Mouse (Mus musculus): ENCODE measurements around the gene Fbxo42.
"Not testable (repeated sequence)": the region's sequence is repeated elsewhere in the genome, so short reads cannot be mapped to it uniquely, and the experiment has no call there.

Gene Fbxo42

DNA sequence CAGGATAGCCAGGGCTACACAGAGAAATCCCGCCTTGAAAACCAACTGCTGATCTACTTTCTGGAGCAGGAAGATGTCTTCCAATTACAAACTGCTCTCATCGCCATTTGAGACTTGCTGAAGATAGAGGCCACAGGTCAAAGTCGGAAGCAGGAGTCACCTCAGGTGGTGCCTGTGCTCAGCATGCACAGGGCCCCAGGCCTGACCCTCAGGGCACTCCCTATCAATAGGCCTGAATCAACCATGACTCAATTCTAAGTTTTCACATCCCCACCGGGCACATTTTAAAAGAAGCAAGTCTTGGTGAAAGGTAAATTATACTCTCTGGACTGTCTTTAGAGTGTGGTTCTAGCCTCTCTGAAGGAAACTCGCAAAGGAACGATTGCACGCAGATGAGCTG is 11.6 kb upstream of the Fbxo42 start:
- DNase-seq (ENCODE audit: low spot score) = no peak

DNA sequence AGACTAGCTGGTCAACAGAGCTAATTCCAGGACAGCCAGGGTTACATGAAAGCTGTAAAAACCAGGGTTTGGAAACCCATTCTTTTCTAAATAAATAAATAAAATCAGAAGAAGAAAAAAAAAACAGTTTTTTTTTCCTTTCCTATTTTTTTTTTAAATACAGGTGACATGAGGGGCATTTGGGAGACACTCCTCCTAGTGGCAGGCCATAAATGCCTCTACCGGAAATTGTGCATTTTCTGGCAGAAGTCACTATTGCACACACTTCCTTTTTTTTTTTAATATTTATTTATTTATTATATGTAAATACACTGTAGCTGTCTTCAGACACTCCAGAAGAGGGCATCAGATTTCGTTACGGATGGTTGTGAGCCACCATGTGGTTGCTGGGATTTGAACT is 10.0 kb upstream of the Fbxo42 start:
- not testable (repeated sequence) for DNase-seq (ENCODE audit: low spot score)

DNA sequence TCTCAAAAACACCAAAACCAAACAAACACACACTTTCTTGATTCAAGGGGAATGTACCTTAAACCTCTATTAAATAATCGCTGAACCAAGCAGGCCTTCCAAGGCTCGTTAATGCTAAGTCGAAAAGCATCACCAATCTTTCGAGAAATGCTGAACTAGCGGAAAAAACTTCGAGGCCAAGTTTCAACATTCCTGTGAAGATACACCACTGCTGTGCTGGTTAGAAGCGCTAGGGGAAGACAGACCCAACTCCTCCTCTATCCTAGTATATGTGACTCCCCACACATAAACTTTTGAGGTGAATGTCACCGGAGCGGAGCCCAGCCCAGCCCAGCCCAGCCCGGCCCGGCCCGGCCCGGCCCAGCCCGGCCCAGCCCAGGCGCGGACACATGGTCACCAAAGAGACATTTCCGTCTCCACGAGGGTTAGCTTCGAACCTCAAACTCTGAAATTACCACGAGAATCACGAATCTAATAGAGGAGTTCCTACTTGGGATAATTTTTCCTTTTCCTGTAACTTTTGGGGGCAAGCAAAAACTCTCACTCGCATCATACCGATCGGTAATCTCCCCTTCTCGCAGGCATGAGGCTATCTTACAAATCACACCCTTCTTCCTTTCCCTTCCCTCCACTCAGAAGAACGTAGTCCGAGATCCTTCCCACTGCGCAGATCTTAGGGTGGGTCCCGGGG is 9.1 kb upstream of the Fbxo42 start:
- DNase-seq (ENCODE audit: low spot score) = no peak

DNA sequence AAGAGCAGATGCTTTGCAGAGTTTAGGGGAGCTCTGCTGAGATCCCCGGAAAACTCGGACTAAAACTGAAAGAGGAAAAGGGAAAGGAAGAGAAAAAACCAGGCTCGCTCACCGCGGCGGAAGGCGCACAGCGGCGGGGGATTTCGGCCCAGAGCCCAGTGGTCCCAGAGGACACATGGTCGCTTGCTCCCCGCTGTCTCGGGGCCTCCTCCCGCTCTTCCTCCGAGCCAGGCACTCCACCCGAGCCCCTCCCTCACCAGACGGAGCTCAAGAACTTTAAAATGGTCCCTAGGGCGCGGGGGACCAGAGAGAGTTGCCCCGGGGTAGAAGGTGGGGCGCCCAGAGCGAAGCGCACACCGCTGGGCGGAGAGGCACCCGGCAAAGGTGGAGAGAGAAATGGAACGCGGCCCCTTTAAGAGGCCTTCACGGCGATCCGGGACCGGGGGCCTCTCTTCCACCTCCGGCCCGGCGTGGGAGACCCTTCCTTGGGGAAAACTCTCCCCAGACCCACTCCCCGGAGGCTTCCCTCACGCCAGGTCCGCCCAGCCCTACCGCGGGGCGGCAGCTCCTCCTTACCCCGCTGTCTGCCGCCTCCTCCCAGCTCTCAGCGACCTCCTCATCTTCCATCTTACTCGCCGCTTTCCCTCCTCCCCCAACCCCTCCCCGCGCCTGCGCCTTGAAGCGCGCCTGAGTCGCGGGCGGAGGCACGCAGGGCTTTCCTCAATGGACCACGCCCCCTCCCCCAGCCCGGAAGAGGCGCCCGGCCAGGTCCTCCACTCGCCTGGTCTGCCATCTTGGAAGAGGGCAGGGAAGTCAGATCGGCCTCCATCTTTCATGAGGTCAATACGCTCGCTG is 8.4 kb upstream of the Fbxo42 start, which contains the start of gene Szrd1:
Gene Szrd1 (minus strand): TSS at position 660 of the 855 bp plus-strand sequence.
- peak; percentile 98 for DNase-seq (ENCODE audit: low spot score)

DNA sequence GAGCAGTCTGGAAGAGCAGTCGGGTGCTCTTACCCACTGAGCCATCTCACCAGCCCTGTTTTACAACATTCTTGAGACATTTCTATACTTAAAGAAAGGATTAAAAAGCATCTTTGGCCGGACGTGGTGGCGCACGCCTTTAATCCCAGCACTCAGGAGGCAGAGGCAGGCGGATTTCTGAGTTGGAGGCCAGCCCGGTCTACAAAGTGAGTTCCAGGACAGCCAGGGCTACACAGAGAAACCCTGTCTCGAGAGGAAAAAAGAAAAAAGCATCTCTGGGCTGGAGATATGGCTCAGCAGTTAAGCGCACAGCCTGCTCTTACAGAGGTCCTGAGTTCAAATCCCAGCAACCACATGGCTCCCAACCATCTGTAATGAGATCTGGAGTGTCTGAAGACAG is 7.4 kb upstream of the Fbxo42 start:
- not testable (repeated sequence) for DNase-seq (ENCODE audit: low spot score)

DNA sequence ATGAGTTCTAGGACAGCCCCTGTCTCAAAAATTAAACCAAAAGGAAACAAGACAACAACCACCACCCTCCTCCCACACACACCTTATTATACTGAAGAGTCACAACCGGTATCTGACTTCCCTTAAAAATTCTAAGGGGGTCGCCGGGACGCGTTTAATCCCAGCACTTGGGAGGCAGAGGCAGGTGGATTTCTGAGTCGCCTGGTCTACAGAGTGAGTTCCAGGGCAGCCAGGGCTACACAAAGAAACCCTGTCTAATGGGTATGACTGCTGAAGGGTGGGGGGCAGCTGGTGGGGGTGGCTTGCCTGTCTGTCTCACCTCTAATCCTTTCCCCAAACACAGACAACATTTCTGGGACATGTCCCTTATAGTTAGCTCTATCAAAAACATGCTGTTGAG is 6.7 kb upstream of the Fbxo42 start:
- no peak for DNase-seq (ENCODE audit: low spot score)

DNA sequence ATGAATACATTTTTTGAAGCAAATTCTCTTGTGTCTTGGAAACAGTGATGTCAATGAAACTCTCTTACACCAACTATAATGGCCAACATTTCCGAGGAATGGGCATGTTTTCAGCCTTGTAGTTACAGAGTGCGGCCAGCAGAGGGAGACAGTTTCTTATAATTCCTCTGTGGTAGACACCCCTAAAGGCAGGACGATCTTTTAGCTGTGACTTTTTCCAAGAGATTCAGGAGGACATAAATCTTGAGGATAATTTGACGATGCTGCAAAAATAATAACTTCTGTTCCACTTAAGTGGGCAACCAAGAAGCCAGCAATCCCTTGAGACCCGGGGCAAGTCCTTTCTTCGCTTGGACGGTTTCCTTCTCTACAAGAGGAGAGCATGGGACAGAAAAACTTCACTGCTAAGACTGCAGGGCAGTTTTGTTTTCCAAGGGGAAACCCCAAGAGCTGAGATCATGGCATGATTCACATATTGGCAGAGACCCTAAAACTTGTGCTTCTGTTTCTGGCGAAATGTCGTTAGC is 5.4 kb upstream of the Fbxo42 start:
- DNase-seq (ENCODE audit: low spot score) = peak; percentile 86

DNA sequence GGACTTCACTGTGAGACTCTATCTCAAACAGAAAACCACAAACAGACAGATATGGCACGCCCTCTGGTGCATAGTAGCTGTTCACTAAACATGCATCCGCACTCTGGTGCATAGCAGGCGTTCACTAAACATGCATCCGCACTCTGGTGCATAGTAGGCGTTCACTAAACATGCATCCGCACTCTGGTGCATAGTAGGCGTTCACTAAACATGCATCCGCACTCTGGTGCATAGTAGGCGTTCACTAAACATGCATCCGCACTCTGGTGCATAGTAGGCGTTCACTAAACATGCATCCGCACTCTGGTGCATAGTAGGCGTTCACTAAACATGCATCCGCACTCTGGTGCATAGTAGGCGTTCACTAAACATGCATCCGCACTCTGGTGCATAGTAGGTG is 2.6 kb upstream of the Fbxo42 start:
- not testable (repeated sequence) for DNase-seq (ENCODE audit: low spot score)

DNA sequence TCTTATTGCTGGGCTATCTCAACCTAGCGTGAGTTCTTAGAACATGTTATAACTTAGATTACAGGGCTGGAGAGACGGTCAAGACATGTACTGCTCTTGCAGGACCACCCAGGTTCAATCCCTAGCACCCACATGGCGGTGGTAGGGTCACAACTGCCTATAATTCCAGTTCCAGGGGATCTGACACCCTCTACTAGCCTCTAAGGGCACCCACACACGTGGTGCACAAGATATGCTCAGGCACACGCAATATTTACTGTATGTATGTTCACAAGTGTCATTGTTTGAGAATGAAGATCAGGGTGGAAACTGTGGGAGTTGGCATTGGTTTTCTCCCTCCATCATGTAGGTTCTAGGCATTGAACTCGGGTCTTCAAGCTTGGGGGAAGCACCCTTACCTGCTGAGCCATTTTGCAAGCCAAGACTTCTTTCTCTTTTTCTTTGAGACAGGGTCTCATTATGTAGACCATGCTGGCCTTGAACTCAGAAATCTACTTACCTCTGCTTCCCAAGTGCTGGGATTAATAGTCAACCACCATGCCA is 1.2 kb upstream of the Fbxo42 start:
- DNase-seq (ENCODE audit: low spot score) = no peak

DNA sequence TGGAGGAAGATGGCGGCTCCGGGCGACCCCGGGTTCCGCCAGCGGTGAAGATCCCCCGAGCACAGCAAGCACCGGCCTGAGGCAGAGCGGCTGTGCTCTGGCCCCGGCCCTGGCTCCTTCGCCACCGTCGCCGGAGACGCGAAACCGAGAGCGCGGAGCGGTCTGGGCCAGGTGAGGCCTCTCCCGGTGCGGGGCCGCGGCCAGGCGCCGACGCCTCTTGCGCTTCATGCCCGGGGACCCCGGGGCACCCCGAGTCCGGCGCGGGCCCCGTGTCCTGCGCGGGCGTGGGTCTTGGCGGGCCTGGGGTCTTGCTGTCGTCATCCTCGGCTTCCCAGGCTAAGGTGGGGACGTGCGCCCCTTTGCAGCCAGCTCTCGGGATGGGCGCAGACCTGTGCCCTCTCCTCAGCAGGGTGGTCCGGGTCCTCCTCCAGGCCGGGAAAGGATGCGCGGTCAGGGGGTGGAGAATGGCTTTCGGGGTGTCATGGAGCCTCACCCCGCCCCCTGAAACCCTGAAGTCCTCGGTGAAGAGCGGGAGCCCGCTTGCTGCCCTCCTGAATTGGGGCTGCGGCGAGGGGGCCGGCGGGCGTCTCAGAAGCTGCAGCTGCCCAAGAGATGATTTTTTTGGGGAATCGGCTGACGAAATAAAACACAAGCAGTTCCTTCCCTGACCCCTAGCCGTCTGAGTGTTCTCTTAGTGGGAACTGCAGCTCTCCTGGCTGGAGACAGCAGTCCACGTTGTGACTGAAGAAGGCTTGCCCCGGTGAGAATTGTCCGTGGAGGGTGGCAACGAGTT is 492 bp downstream of the Fbxo42 start:
- peak; percentile 47 for DNase-seq (ENCODE audit: low spot score)

DNA sequence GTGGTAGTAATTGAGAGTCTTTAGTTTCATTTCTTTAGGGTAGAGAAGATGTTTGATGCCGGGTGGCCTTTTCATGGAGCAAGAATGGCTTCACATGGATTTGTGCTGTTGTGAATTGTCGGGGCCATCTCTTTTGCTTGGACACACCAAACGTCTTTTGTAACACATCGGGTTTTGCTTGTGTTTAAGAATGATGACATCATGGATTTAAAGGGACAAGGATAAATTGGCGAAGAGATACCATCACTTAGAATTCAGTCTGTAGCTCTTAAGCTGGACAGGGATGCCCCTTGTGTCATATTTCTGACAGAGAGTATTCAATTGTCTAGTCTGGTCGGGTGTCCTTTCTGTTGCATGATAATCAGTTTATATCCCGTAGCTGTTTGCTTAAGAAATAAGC is 1.4 kb downstream of the Fbxo42 start:
- no peak for DNase-seq (ENCODE audit: low spot score)

DNA sequence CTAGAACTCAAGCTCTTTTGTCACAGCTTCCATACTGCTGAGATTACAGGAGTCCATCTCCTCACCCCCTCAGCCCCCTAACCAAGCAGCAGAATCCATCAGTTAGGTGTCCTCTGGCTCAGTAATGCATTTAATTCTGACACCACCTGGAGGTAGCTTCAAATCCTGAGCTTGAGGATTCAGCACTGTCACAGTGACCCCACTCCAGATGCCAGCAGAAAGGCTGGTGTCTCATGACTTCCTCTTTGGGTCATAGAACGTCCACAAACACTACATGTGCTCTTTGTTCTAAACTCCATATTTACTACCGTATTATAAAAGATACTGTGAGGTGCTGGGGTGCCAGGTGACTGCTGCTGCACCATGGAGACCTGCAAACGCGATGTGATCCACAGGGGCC is 9.8 kb downstream of the Fbxo42 start:
- DNase-seq (ENCODE audit: low spot score) = no peak

DNA sequence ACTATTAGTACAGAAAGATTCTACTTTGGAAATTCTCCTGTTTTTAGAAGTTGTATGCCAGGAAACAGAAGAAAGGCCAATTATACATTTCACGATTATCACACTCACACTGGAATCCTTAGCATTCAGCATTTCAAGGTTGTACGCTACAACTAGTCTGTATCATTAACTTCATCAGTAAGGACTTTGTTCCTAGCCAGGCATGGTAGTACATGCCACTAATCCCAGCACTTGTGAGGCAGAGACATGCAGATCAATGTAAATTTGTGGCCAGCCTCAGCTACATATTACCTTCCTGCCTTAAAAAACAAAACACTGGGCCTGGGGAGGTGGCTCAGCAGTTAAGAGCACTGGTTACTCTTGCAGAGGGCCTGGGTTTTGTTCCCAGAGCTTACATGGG is 10.9 kb downstream of the Fbxo42 start:
- no peak for DNase-seq (ENCODE audit: low spot score)

DNA sequence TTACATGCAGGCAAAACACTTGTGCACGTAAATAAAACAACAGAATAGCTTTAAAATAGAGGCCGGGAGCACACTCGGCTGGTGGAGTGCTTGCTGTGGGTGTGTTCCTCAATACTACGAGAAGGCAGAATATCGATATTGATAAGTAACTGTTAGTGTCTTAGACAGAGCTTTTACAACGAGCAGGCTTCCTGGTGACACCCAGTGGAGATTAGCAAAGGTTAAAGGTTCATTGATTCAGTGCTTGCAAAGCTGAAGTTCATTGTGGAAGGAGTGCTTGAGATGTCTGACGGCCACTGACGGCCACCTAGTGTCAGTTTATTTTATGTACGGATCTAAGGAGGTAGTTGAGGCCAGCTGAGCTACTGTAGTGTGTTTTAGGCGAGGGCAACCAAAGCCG is 11.4 kb downstream of the Fbxo42 start:
- DNase-seq (ENCODE audit: low spot score) = peak; percentile 43

DNA sequence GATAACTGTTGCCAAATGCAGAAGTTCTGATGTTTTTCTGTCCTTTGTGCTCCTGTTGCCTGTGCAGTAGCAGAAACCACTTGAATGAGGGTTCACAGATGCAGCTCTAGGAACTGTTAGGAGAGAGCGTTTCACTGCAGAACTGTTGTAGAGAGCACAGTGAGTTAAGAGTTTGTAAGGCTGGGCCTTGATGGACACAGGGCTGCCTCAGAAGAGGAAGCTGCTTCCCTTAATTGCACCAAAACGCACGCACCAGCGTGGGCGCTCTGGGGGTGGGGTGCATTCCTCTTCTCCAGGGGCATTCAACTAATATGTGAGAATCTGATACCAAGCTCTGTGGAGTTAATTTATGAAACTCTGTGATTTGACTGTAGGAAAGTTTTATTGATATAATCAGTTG is 12.0 kb downstream of the Fbxo42 start:
- no peak for DNase-seq (ENCODE audit: low spot score)

DNA sequence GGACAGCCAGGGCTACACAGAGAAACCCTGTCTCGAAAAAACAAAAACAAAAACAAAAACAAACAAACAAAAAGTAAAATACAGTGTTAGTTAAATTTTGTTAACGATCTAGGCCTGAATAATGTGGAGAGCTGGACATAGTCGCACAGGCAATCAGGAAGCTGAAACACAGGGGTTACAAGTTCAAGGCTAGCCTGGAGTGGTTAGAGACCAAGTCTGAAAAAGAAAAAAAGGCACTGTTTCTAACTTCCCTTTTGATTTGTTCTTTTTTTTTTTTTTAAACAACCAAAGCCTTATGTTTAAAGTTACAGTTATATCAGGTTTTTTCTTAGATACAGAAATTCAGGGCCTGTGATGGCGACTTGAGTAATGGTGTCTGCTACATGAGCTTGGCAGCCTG is 12.5 kb downstream of the Fbxo42 start:
- no peak for DNase-seq (ENCODE audit: low spot score)

DNA sequence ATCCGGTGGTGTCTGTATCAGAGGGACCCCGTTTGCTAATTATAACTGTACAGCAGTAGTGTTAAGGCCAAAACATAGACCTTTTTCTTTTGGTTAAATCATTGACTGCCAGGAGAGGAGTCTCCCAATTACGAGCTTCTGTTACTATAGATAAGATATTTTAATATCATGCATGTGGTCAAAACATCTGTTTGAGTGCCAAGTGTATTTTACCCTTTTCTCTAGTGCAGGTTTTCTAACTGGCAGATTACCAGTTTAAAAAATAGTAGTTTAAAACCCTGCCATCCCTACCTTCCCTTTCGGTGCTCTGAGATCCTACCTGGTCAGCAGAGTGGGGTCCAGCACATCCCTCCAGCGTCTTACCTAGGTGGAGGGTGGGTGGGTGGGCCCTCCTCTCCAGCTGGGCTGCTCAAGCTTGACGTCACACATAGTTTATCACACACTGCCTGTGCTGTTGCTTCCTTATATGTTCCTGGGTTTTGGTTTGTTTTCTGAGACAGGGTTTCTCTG is 14.0 kb downstream of the Fbxo42 start:
- DNase-seq (ENCODE audit: low spot score) = no peak

DNA sequence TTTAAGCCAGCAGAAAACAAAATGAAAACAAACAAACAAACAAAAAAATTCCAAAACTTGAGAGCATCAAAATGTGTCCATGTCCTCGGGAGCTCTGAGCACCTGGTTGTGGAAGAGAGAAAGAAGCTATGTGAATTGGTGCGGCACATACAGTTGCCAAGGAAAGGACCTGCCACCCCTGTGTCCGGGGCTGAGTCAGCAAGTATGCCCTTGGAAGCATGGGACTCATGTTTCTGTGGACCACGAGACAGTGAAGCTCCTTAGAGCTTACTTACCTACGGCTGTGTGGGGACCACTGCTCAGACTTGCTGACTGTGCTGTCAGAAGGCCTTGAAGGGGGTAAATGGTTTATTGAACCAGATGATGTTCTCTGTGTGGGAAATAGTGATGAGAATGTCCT is 16.0 kb downstream of the Fbxo42 start:
- DNase-seq (ENCODE audit: low spot score) = no peak

DNA sequence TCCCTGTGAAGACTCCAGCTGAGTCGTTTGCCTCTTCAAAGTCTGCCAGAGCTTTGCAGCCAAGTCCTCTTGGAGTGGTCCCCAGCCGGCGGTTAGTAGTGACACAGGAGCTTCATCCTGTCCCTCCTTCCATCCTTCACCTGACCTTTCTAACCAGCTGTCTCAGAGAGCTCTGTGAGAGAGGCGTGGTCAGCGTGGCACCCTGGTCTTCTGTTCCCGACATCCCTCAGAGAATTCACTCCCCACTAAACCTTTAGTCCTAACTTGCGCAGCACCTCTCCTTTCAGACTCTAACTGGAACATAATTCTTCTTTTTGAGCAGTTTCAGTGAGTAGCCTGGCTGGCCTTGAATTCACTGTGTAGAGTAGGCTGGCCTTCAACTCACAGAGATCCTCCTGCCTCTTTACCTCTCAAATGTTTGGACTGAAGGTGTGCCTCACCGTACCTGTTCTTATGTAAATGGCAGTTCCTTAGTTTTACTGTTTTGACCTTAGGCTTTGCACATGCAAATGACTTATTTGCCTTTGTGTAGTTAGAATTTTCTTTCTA is 18.1 kb downstream of the Fbxo42 start:
- DNase-seq (ENCODE audit: low spot score) = no peak

DNA sequence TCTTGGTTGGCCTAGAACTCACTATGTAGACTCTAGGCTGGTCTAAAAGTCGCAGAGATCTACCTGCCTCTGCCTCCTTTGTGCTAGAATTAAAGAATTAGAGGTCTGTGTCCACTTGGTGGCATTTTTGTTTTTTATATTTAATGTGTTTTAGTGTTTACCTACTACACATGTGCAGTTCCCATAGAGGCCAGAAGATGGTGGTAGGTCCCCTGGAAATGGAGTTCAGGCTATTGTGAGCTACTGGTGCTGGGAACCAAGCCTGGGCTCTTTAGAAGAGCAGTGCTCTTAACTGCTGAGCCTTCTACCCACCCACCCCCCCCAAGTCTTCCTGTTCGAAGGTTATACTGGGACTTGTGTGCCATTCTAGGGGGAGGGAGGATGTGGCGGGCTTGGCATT is 19.4 kb downstream of the Fbxo42 start:
- DNase-seq (ENCODE audit: low spot score) = no peak

DNA sequence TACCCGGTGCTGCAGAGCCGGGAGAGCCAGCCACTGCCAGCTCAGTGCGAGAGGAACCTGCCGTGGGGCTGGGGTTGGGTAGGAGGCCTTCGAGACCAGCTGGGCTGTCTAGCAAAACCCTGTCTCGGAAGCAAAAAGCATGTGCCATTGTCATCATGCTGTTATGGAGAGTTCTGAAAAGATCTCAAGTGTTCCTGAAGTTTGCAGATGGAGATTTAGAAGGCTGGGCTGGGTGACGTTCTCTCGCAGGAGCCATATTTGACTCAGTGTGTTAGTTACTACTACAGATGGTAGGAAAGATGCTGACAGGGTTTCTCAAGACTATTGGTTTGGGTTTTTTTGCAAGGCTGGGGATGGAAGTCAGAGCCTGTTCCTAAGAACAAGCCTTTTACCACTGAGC is 24.4 kb downstream of the Fbxo42 start:
- DNase-seq (ENCODE audit: low spot score) = no peak

DNA sequence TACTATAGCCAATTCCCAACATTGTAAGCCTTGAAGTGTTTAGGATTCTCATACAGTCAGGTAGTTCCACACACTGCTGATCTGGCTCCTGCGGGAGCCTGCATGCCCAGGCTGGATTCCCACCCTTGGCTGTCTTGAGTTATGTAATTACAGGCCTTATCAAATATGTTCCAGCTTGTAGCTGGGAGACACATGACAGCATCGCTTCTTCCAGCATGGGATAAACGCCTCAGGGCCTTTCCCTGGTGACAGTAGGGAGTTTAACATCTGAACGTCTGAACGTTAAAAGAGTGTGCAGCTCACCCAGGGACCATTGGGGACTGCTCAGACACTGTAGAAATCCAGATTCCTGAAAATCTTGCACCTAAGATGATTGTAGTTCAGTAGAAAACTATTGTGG is 28.1 kb downstream of the Fbxo42 start:
- DNase-seq (ENCODE audit: low spot score) = no peak

Data from retina, embryonic 14.5 days (tissue).